Mouse (Mus musculus): ENCODE data around the gene Padi2. TPM values are rescaled to one million over a fixed set of nuclear protein-coding genes. Genes with fewer than 3 reads are reported as not detected.
A peak's percentile ranks its signal among the peaks of the same experiment; 100 is the strongest.

Padi2 gene
- polyA plus RNA-seq, 1 experiment = 2.1 TPM

GRCm38 (mm10) chr4:140949052-140949451 is 42.9 kb downstream of the Padi2 start:
- no peak for TF ChIP-seq CTCF (IDR thresholded peaks at IDR 0.05; ENCODE audit: control insufficient read depth, insufficient read depth, insufficient read length)
- TF ChIP-seq MAX (IDR thresholded peaks at IDR 0.05) = no peak
- no peak for TF ChIP-seq CEBPB (IDR thresholded peaks at IDR 0.05; ENCODE audit: low read depth)
- TF ChIP-seq MYOG (IDR thresholded peaks at IDR 0.05; ENCODE audit: control insufficient read depth, extremely low read depth, insufficient read length) = no peak
- no peak for TF ChIP-seq USF1 (IDR thresholded peaks at IDR 0.05; ENCODE audit: low read depth)
- no peak for TF ChIP-seq FOSL1 (IDR thresholded peaks at IDR 0.05; ENCODE audit: insufficient read depth, low read length, poor library complexity, severe bottlenecking)
- TF ChIP-seq MYOD1 (IDR thresholded peaks at IDR 0.05; ENCODE audit: control insufficient read depth, insufficient read length, low read depth) = no peak
- H3K36me3 ChIP-seq (ENCODE audit: control insufficient read depth, insufficient read depth) = no peaks in the 10 kb centered on the region
- H3K4me3 ChIP-seq (ENCODE audit: insufficient read depth, poor library complexity, severe bottlenecking) = no peak overlapping the region
- no peaks in the 10 kb centered on the region for H3K79me3 ChIP-seq (ENCODE audit: low read depth)
- H3K27me3 ChIP-seq (ENCODE audit: control insufficient read depth, insufficient read depth, insufficient read length) = no peaks in the 10 kb centered on the region
- no peak overlapping the region for H3ac ChIP-seq (ENCODE audit: control insufficient read depth, insufficient read length, low read depth)
- H3K79me2 ChIP-seq (ENCODE audit: control insufficient read depth, insufficient read depth) = no peaks in the 10 kb centered on the region

GRCm38 (mm10) chr4:140949616-140950015 is 43.5 kb downstream of the Padi2 start:
- TF ChIP-seq CTCF (IDR thresholded peaks at IDR 0.05; ENCODE audit: control insufficient read depth, insufficient read depth, insufficient read length) (no peak), MYOG (IDR thresholded peaks at IDR 0.05; ENCODE audit: control insufficient read depth, extremely low read depth, insufficient read length) (no peak), MAX (IDR thresholded peaks at IDR 0.05) (no peak), MYOD1 (IDR thresholded peaks at IDR 0.05; ENCODE audit: control insufficient read depth, insufficient read length, low read depth) (no peak), FOSL1 (IDR thresholded peaks at IDR 0.05; ENCODE audit: insufficient read depth, low read length, poor library complexity, severe bottlenecking) (no peak), USF1 (IDR thresholded peaks at IDR 0.05; ENCODE audit: low read depth) (no peak), CEBPB (IDR thresholded peaks at IDR 0.05; ENCODE audit: low read depth) (no peak)
- Histone ChIP-seq H3K79me3 (ENCODE audit: low read depth) (no peaks in the 10 kb centered on the region), H3K4me3 (ENCODE audit: insufficient read depth, poor library complexity, severe bottlenecking) (no peak overlapping the region), H3K27me3 (ENCODE audit: control insufficient read depth, insufficient read depth, insufficient read length) (no peaks in the 10 kb centered on the region), H3K79me2 (ENCODE audit: control insufficient read depth, insufficient read depth) (no peaks in the 10 kb centered on the region), H3K36me3 (ENCODE audit: control insufficient read depth, insufficient read depth) (no peaks in the 10 kb centered on the region), H3ac (ENCODE audit: control insufficient read depth, insufficient read length, low read depth) (peak overlapping the region; percentile 9)

- Histone ChIP-seq H3K36me3 (ENCODE audit: control insufficient read depth, insufficient read depth) (no peaks in the 10 kb centered on the region), H3K79me3 (ENCODE audit: low read depth) (no peaks in the 10 kb centered on the region), H3K79me2 (ENCODE audit: control insufficient read depth, insufficient read depth) (no peaks in the 10 kb centered on the region), H3ac (ENCODE audit: control insufficient read depth, insufficient read length, low read depth) (no peak overlapping the region), H3K4me3 (ENCODE audit: insufficient read depth, poor library complexity, severe bottlenecking) (no peak overlapping the region), H3K27me3 (ENCODE audit: control insufficient read depth, insufficient read depth, insufficient read length) (no peaks in the 10 kb centered on the region)
- no peak for TF ChIP-seq MYOD1 (IDR thresholded peaks at IDR 0.05; ENCODE audit: control insufficient read depth, insufficient read length, low read depth)
- no peak for TF ChIP-seq MAX (IDR thresholded peaks at IDR 0.05)
- TF ChIP-seq MYOG (IDR thresholded peaks at IDR 0.05; ENCODE audit: control insufficient read depth, extremely low read depth, insufficient read length) = no peak
- no peak for TF ChIP-seq CTCF (IDR thresholded peaks at IDR 0.05; ENCODE audit: control insufficient read depth, insufficient read depth, insufficient read length)
- TF ChIP-seq FOSL1 (IDR thresholded peaks at IDR 0.05; ENCODE audit: insufficient read depth, low read length, poor library complexity, severe bottlenecking) = no peak
- TF ChIP-seq USF1 (IDR thresholded peaks at IDR 0.05; ENCODE audit: low read depth) = no peak
- no peak for TF ChIP-seq CEBPB (IDR thresholded peaks at IDR 0.05; ENCODE audit: low read depth)
Measured at GRCm38 (mm10) chr4:140950574-140950973, 44.4 kb downstream of the Padi2 start.

DNA sequence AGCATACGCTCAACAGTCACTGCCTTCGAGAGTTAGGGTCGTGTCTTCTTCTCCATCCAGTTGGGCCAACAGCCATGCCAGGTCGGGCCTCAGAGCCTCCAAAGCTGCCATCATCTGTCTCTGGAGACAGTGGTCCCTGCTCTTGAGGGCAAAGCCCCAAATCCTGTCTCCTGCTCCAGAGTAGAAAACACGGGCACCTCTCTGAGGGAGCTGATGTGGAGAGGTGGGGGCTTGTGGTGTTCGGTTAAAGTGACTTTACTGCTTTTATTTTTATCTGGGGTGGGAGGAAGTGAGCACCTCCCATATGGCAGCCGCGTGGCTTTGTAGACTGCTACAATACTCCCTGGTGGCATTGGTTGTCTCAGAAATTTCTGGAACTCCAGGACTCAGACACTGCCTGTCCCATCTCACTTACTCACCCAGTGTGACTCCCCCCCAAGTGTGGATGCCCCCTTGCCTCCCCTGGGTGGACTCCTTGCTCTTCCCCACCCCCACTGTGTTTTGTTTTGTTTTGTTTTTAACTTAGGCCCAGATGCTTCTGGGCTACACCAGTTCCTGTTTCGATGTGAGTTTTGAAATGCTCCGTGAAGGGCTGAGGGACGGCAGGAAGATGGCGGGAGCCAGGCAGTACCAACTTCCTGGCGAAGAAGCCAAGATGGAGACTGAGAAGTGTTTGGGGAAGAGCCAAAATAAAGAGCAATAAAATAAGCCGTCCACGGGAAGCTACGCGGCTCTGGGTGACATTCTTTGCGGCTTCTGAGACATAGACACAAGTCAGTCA is 45.9 kb downstream of the Padi2 start:
- Histone ChIP-seq H3K27me3 (ENCODE audit: control insufficient read depth, insufficient read depth, insufficient read length) (no peaks in the 10 kb centered on the region), H3ac (ENCODE audit: control insufficient read depth, insufficient read length, low read depth) (no peak overlapping the region), H3K36me3 (ENCODE audit: control insufficient read depth, insufficient read depth) (no peaks in the 10 kb centered on the region), H3K79me2 (ENCODE audit: control insufficient read depth, insufficient read depth) (no peaks in the 10 kb centered on the region), H3K4me3 (ENCODE audit: insufficient read depth, poor library complexity, severe bottlenecking) (no peak overlapping the region), H3K79me3 (ENCODE audit: low read depth) (no peaks in the 10 kb centered on the region)
- no peak for TF ChIP-seq MAX (IDR thresholded peaks at IDR 0.05)
- TF ChIP-seq CTCF (IDR thresholded peaks at IDR 0.05; ENCODE audit: control insufficient read depth, insufficient read depth, insufficient read length) = no peak
- TF ChIP-seq MYOG (IDR thresholded peaks at IDR 0.05; ENCODE audit: control insufficient read depth, extremely low read depth, insufficient read length) = no peak
- TF ChIP-seq FOSL1 (IDR thresholded peaks at IDR 0.05; ENCODE audit: insufficient read depth, low read length, poor library complexity, severe bottlenecking) = no peak
- no peak for TF ChIP-seq CEBPB (IDR thresholded peaks at IDR 0.05; ENCODE audit: low read depth)
- TF ChIP-seq USF1 (IDR thresholded peaks at IDR 0.05; ENCODE audit: low read depth) = no peak

GRCm38 (mm10) chr4:140957131-140957702 is 51.1 kb downstream of the Padi2 start:
- Histone ChIP-seq H3K36me3 (ENCODE audit: control insufficient read depth, insufficient read depth) (no peaks in the 10 kb centered on the region), H3K4me3 (ENCODE audit: insufficient read depth, poor library complexity, severe bottlenecking) (no peak overlapping the region), H3K79me2 (ENCODE audit: control insufficient read depth, insufficient read depth) (peaks cover 10% of the 10 kb centered on the region), H3K79me3 (ENCODE audit: low read depth) (peaks cover 8% of the 10 kb centered on the region), H3K27me3 (ENCODE audit: control insufficient read depth, insufficient read depth, insufficient read length) (no peaks in the 10 kb centered on the region), H3ac (ENCODE audit: control insufficient read depth, insufficient read length, low read depth) (peak overlapping the region; percentile 16)
- TF ChIP-seq CEBPB (IDR thresholded peaks at IDR 0.05; ENCODE audit: low read depth) (no peak), MYOD1 (IDR thresholded peaks at IDR 0.05; ENCODE audit: control insufficient read depth, insufficient read length, low read depth) (no peak), MYOG (IDR thresholded peaks at IDR 0.05; ENCODE audit: control insufficient read depth, extremely low read depth, insufficient read length) (no peak), USF1 (IDR thresholded peaks at IDR 0.05; ENCODE audit: low read depth) (no peak), CTCF (IDR thresholded peaks at IDR 0.05; ENCODE audit: control insufficient read depth, insufficient read depth, insufficient read length) (no peak), FOSL1 (IDR thresholded peaks at IDR 0.05; ENCODE audit: insufficient read depth, low read length, poor library complexity, severe bottlenecking) (no peak), MAX (IDR thresholded peaks at IDR 0.05) (no peak)

Data from C2C12 (cell line).